Mouse (Mus musculus) heart, adult 10 weeks (tissue): ENCODE measurements around the gene Mfsd8. TPM values are rescaled to one million over a fixed set of nuclear protein-coding genes. Genes with fewer than 3 reads are reported as not detected.

Experiments used
- polyA plus RNA-seq: library from polyadenylated mRNA; stranded (reverse); fragments of 350-450 nt; fragmentation: Illumina TruSeq; extraction: RNeasy Lipid Tissue Mini Kit (QIAGEN cat#74804); gene quantifications from one replicate; pipeline ENCODE4 v1.2.3, GENCODE M21; 2014; ENCODE audit warnings: low read depth, low replicate concordance

Gene Mfsd8
- 15.7 TPM for polyA plus RNA-seq

DNA sequence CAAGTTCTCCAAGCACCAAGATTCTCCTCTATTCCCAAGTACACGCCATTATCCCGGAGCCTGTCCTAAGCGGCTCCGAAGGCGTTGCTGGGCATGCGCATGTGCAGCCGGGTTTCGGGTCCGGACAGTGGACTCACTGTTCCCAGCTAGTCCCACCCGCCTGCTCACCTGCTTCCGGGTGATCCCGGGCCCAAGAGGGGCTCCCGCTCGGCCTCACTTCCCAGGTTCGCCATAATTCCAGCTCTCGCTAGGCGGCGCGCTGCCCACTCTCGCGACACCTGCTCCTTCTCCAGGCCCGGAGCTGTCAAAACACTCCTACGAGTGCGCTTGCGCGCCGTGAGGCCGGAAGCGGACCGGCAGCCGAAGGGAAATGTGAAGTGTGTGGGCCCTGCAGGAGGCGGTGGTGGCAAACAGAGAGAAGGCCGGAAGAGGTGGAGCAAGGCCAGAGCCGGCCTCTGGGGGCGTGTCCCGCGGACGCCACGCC, at the start of gene Mfsd8:
Gene Mfsd8, minus strand, starts transcription at position 414 of the 484 bp plus-strand sequence.

DNA sequence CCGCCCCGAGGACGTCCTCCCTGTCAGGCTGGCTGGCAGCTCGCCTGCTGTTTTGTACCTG, 101 bp upstream of the Mfsd8 start, which contains the start of gene Abhd18:
Gene Abhd18, plus strand, starts transcription at position 14 of the 61 bp plus-strand sequence.

DNA sequence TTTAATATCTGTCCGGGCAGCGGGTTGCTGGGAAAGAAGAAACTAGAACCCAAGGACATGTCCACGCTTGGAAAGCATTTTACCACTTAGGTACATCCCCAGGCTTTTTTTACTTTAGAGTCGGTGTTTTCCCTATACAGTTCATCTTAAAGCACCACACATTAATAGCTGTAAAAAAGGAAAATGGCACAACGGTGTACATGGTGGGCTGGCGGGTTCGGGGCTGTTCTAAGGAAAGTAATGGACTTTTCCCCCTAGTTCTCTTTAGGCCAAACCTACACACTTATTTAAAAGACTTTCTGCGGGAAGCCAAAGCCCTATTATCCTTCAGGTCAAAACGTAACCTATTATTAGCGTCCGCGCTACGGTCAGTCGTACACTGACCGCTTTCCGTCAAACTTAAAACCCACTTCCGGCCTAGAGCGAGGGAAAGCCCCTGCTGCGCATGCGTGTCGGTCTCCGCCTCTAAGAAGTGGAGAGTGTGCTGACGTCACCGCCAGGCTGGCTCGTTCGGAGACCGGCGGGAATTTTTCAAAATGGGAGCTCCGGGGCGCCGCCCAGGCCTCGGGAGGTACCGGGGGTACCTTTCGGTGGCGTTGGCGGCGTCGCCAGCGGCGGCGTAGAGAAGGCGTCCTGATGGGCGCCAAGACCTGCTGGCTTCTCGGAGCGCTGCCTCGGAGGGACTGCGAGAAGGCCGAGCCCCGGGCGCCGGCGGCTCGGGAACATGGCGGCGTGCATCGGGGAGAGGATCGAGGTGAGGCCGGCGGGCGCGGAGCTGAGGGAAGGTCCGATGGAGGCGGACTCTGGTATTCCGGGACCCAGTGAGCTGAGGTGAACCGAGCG, 46.9 kb downstream of the Mfsd8 start, which contains the start of gene Plk4:
Gene Plk4, plus strand, starts transcription at position 490 of the 843 bp plus-strand sequence.

Other genes starting within 250 kb of the Mfsd8 start
- gene Slc25a31, start 138.0 kb downstream of the Mfsd8 start, polyA plus RNA-seq: 0.47 TPM
- gene Hspa4l, start 102.4 kb downstream of the Mfsd8 start, polyA plus RNA-seq: 34.6 TPM
- gene Plk4, start 46.9 kb downstream of the Mfsd8 start, polyA plus RNA-seq: 1.3 TPM
- 60.2 TPM for gene Abhd18, start 84 bp upstream of the Mfsd8 start, polyA plus RNA-seq
- gene 1700034I23Rik, start 55.7 kb upstream of the Mfsd8 start, polyA plus RNA-seq: 0.29 TPM
- 81.1 TPM for gene Larp1b, start 102.9 kb upstream of the Mfsd8 start, polyA plus RNA-seq
- 32.3 TPM for gene Pgrmc2, start 236.2 kb upstream of the Mfsd8 start, polyA plus RNA-seq